Mouse (Mus musculus): ENCODE results near the gene Atp5h. TPM values are rescaled to one million over a fixed set of nuclear protein-coding genes. Genes with fewer than 3 reads are reported as not detected.

Gene Atp5h
- total RNA-seq, 2 experiments from 2014 or later, result 1,026 to 1,088 TPM

- DNase-seq, result no peak
Observed at GRCm38 (mm10) chr11:115439326-115439725, 19.6 kb upstream of the Atp5h start.

- no peak for DNase-seq
Observed at GRCm38 (mm10) chr11:115437571-115438122, 17.9 kb upstream of the Atp5h start.

GRCm38 (mm10) chr11:115435596-115436337 is 16.0 kb upstream of the Atp5h start:
- peak; percentile 41 for DNase-seq

GRCm38 (mm10) chr11:115433342-115433741 is 13.6 kb upstream of the Atp5h start:
- no peak for DNase-seq

GRCm38 (mm10) chr11:115432814-115433213 is 13.1 kb upstream of the Atp5h start:
- DNase-seq, result no peak

GRCm38 (mm10) chr11:115430561-115430960 is 10.8 kb upstream of the Atp5h start:
- no peak for DNase-seq

- DNase-seq, result peak; percentile 43
Observed at GRCm38 (mm10) chr11:115429307-115429706, 9.5 kb upstream of the Atp5h start.

GRCm38 (mm10) chr11:115427482-115428331 is 7.9 kb upstream of the Atp5h start:
- DNase-seq, result peak; percentile 62

- no peak for DNase-seq
Observed at GRCm38 (mm10) chr11:115425671-115426070, 5.9 kb upstream of the Atp5h start.

GRCm38 (mm10) chr11:115424666-115425065 is 4.9 kb upstream of the Atp5h start:
- no peak for DNase-seq

GRCm38 (mm10) chr11:115423091-115423490 is 3.3 kb upstream of the Atp5h start:
- no peak for DNase-seq

GRCm38 (mm10) chr11:115421972-115422371 is 2.2 kb upstream of the Atp5h start:
- no peak for DNase-seq

GRCm38 (mm10) chr11:115421328-115421727 is 1.6 kb upstream of the Atp5h start:
- DNase-seq, result no peak

GRCm38 (mm10) chr11:115420336-115421190 is 801 bp upstream of the Atp5h start:
- peak; percentile 64 for DNase-seq

GRCm38 (mm10) chr11:115409556-115409955 is 10.2 kb downstream of the Atp5h start:
- no peak for DNase-seq

GRCm38 (mm10) chr11:115408266-115408920 is 11.4 kb downstream of the Atp5h start:
- no peak for DNase-seq

GRCm38 (mm10) chr11:115406858-115407401 is 12.8 kb downstream of the Atp5h start:
- no peak for DNase-seq

GRCm38 (mm10) chr11:115405723-115406122 is 14.0 kb downstream of the Atp5h start:
- DNase-seq, result no peak

- peak; percentile 88 for DNase-seq
Observed at GRCm38 (mm10) chr11:115403338-115404124, 16.2 kb downstream of the Atp5h start, which contains the start of gene Mrpl58. Gene Mrpl58 (plus strand): TSS chr11:115403752.

Measured in gastrocnemius, postnatal 10 days (tissue).